Mouse (Mus musculus) myocyte (in vitro differentiated cells): ENCODE measurements around the gene Ubtd2. TPM values are rescaled to one million over a fixed set of nuclear protein-coding genes. Genes with fewer than 3 reads are reported as not detected.

Experiments used
- H3K27me3 ChIP-seq: one replicate; pipeline ENCODE4 v1.6.1; 2011; ENCODE audit not compliant: control insufficient read depth, insufficient read depth, insufficient read length
- H3K36me3 ChIP-seq: one replicate; pipeline ENCODE4 v1.6.1; 2011; ENCODE audit not compliant: control insufficient read depth, insufficient read depth
- H3K4me2 ChIP-seq: one replicate; pipeline ENCODE4 v1.6.1; 2011; ENCODE audit warnings: low read depth, control low read depth
- H3K4me3 ChIP-seq: one replicate; pipeline ENCODE4 v1.5.1; 2011; ENCODE audit warnings: mild to moderate bottlenecking, control low read depth, moderate library complexity
- H3K79me2 ChIP-seq: one replicate; pipeline ENCODE4 v1.6.1; 2011; ENCODE audit not compliant: control insufficient read depth, insufficient read depth
- H3ac ChIP-seq: one replicate; pipeline ENCODE4 v1.6.1; 2011; ENCODE audit not compliant: control insufficient read depth, insufficient read length
- CEBPB ChIP-seq: IDR thresholded peaks from 2 replicates; pipeline ENCODE4 v1.6.1; 2011; ENCODE audit warnings: mild to moderate bottlenecking, moderate library complexity; ENCODE audit not compliant: poor library complexity, insufficient read depth, severe bottlenecking
- E2F4 ChIP-seq: IDR thresholded peaks from one replicate; pipeline ENCODE4 v1.6.1; 2011; ENCODE audit warnings: mild to moderate bottlenecking, control low read depth, moderate library complexity; ENCODE audit not compliant: insufficient read depth
- MAX ChIP-seq: IDR thresholded peaks from one replicate; pipeline ENCODE4 v1.6.1; 2011; ENCODE audit warnings: low read depth, mild to moderate bottlenecking, control low read depth
- MYOD1 ChIP-seq, 3 experiments: IDR thresholded peaks; one replicate each; pipeline ENCODE4 v1.6.1; 2011; ENCODE audit warnings: control low read depth in 2 of 3, low read depth in 2 of 3, mild to moderate bottlenecking in 2 of 3, moderate library complexity in 1 of 3; ENCODE audit not compliant: insufficient read length in 2 of 3, control insufficient read depth in 1 of 3
- MYOG ChIP-seq, 3 experiments: IDR thresholded peaks; one replicate each; pipeline ENCODE4 v1.6.1; 2011; ENCODE audit warnings: control low read depth in 2 of 3, low read depth in 2 of 3, mild to moderate bottlenecking in 2 of 3; ENCODE audit not compliant: insufficient read length in 2 of 3, control insufficient read depth in 1 of 3, insufficient read depth in 1 of 3
- POLR2A ChIP-seq: IDR thresholded peaks from one replicate; pipeline ENCODE4 v1.6.1; 2011; ENCODE audit warnings: low read depth, mild to moderate bottlenecking, control low read depth, moderate library complexity; ENCODE audit not compliant: insufficient read length
- POLR2AphosphoS2 ChIP-seq: IDR thresholded peaks from one replicate; pipeline ENCODE4 v1.6.1; 2011; ENCODE audit warnings: low read depth, control low read depth; ENCODE audit not compliant: insufficient read length
- REST ChIP-seq: IDR thresholded peaks from one replicate; pipeline ENCODE4 v1.6.1; 2011; ENCODE audit warnings: mild to moderate bottlenecking, control low read depth, moderate library complexity; ENCODE audit not compliant: insufficient read depth, insufficient read length
- SRF ChIP-seq: IDR thresholded peaks from one replicate; pipeline ENCODE4 v1.6.1; 2011; ENCODE audit warnings: low read depth; ENCODE audit not compliant: control insufficient read depth, insufficient read length
- TCF12 ChIP-seq: IDR thresholded peaks from one replicate; pipeline ENCODE4 v1.6.1; 2011; ENCODE audit warnings: mild to moderate bottlenecking, control low read depth; ENCODE audit not compliant: poor library complexity, insufficient read depth, severe bottlenecking
- TCF3 ChIP-seq: IDR thresholded peaks from one replicate; pipeline ENCODE4 v1.6.1; 2011; ENCODE audit warnings: low read depth, control low read depth; ENCODE audit not compliant: insufficient read length
- USF1 ChIP-seq: IDR thresholded peaks from one replicate; pipeline ENCODE4 v1.6.1; 2011; ENCODE audit warnings: low read depth, mild to moderate bottlenecking, control low read depth, moderate library complexity
- polyA plus RNA-seq: library from polyadenylated mRNA; unstranded; fragments of >200 nt; fragmentation: generic; extraction: Trizol; gene quantifications from one replicate; pipeline ENCODE4 v1.2.1, GENCODE M21; 2012; ENCODE audit warnings: missing spikeins

Ubtd2 gene
- polyA plus RNA-seq, 1 experiment: 14.6 TPM

- H3K4me3 ChIP-seq: no peak overlapping the region
- TF ChIP-seq TCF12 (no peak), MAX (no peak), E2F4 (no peak), SRF (no peak), CEBPB (no peak), POLR2A (no peak), MYOG (IDR thresholded peaks at IDR 0.05; ENCODE audit: control insufficient read depth in 1 of 3, insufficient read depth in 1 of 3, insufficient read length in 2 of 3, low read depth in 2 of 3) (no peak), MYOD1 (IDR thresholded peaks at IDR 0.05; ENCODE audit: control insufficient read depth in 1 of 3, insufficient read length in 2 of 3, low read depth in 2 of 3) (no peak), POLR2AphosphoS2 (no peak), TCF3 (no peak), USF1 (no peak), REST (no peak)
- H3ac ChIP-seq: no peak overlapping the region
These were observed 100.0 kb downstream of the Ubtd2 start for GRCm38 (mm10) chr11:32555103-32555689.

GRCm38 (mm10) chr11:32556333-32556990, 101.3 kb downstream of the Ubtd2 start:
- TF ChIP-seq SRF: no peak
- TF ChIP-seq MYOD1 (IDR thresholded peaks at IDR 0.05; ENCODE audit: control insufficient read depth in 1 of 3, insufficient read length in 2 of 3, low read depth in 2 of 3): no peak
- no peak for TF ChIP-seq TCF12
- no peak for TF ChIP-seq E2F4
- TF ChIP-seq TCF3: no peak
- Histone ChIP-seq H3K4me2 (no peak overlapping the region), H3K79me2 (peaks cover 19% of the 10 kb centered on the region)

More at GRCm38 (mm10) chr11:32555103-32555689, 100.0 kb downstream of the Ubtd2 start:
- no peak overlapping the region for H3K4me2 ChIP-seq
- peaks cover 7% of the 10 kb centered on the region for H3K36me3 ChIP-seq
- H3K79me2 ChIP-seq: peaks cover 19% of the 10 kb centered on the region
- no peaks in the 10 kb centered on the region for H3K27me3 ChIP-seq

GRCm38 (mm10) chr11:32558026-32558425, 102.9 kb downstream of the Ubtd2 start:
- TF ChIP-seq SRF (no peak), MYOG (IDR thresholded peaks at IDR 0.05; ENCODE audit: control insufficient read depth in 1 of 3, insufficient read depth in 1 of 3, insufficient read length in 2 of 3, low read depth in 2 of 3) (no peak), TCF12 (no peak), POLR2AphosphoS2 (no peak), USF1 (no peak), E2F4 (no peak), CEBPB (no peak), MAX (no peak), TCF3 (no peak), POLR2A (no peak), REST (no peak), MYOD1 (IDR thresholded peaks at IDR 0.05; ENCODE audit: control insufficient read depth in 1 of 3, insufficient read length in 2 of 3, low read depth in 2 of 3) (no peak)
- Histone ChIP-seq H3K27me3 (no peaks in the 10 kb centered on the region), H3K4me3 (no peak overlapping the region), H3ac (no peak overlapping the region), H3K36me3 (peaks cover 7% of the 10 kb centered on the region), H3K79me2 (peaks cover 12% of the 10 kb centered on the region), H3K4me2 (no peak overlapping the region)

More at GRCm38 (mm10) chr11:32556333-32556990, 101.3 kb downstream of the Ubtd2 start:
- Histone ChIP-seq H3K36me3 (peaks cover 7% of the 10 kb centered on the region), H3ac (no peak overlapping the region), H3K4me3 (no peak overlapping the region), H3K27me3 (no peaks in the 10 kb centered on the region)

GRCm38 (mm10) chr11:32558677-32559076, 103.5 kb downstream of the Ubtd2 start:
- TF ChIP-seq POLR2A (no peak), TCF12 (no peak), USF1 (no peak), REST (no peak), MYOG (IDR thresholded peaks at IDR 0.05; ENCODE audit: control insufficient read depth in 1 of 3, insufficient read depth in 1 of 3, insufficient read length in 2 of 3, low read depth in 2 of 3) (no peak), MYOD1 (IDR thresholded peaks at IDR 0.05; ENCODE audit: control insufficient read depth in 1 of 3, insufficient read length in 2 of 3, low read depth in 2 of 3) (no peak), E2F4 (no peak), SRF (no peak), POLR2AphosphoS2 (no peak), CEBPB (no peak), TCF3 (no peak)
- no peak overlapping the region for H3ac ChIP-seq
- no peak overlapping the region for H3K4me3 ChIP-seq
- H3K27me3 ChIP-seq: no peaks in the 10 kb centered on the region
- H3K36me3 ChIP-seq: peaks cover 7% of the 10 kb centered on the region
- peaks cover 7% of the 10 kb centered on the region for H3K79me2 ChIP-seq
- H3K4me2 ChIP-seq: no peak overlapping the region
